Mouse (Mus musculus): ENCODE results near the gene Usp35. TPM values are rescaled to one million over a fixed set of nuclear protein-coding genes. Genes with fewer than 3 reads are reported as not detected.

The Usp35 gene
- polyA plus RNA-seq, 1 experiment from 2014 or later, result 2.7 TPM

DNA sequence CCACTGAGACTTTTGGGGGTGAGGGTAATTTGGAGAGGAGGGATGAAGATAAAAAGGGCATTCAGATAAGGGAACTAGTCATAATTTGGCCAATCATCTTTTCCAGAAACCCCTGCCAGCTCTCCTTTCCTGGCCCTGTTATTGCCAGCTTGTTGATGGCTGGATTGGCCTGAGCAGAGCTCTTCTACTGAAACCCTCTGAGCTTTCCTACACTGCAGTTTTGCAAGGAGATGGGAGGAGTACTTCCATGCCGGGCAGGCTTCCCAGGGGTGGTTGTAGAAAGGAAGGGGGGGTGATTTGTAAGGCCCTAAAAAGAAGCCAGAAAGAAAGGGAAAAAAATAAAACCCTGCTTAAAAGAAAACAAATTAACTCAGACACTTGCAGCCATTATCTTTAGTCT is 69.3 kb downstream of the Usp35 start:
- no peak overlapping the region for H3K27ac ChIP-seq
- no peaks in the 10 kb centered on the region for H3K27me3 ChIP-seq (ENCODE audit: insufficient read depth, poor library complexity, severe bottlenecking)
- H3K4me1 ChIP-seq (replicated peaks), result 0 out of 2 replicates have a peak, but pooled peaks cover 3% of the 10 kb centered on the region
- H3K36me3 ChIP-seq, result no peaks in the 10 kb centered on the region
- no peaks in the 10 kb centered on the region for H3K9me3 ChIP-seq
- H3K4me3 ChIP-seq, result no peak overlapping the region
- 81% methylated on average over 1 of the region's 1 CpGs for WGBS
- no peak for DNase-seq (ENCODE audit: low spot score)

Other genes starting within 250 kb of the Usp35 start
- 4.5 and 4.8 TPM in 2 replicates for gene Kctd21, start 307 bp upstream of the Usp35 start, polyA plus RNA-seq (2016; fragmentation: Nextera tagmentation; extraction: Ambion mirVana)
- 42.1 and 52.9 TPM in 2 replicates for gene Alg8, start 39.6 kb upstream of the Usp35 start, polyA plus RNA-seq (2016; fragmentation: Nextera tagmentation; extraction: Ambion mirVana)
- gene Ndufc2, start 68.0 kb upstream of the Usp35 start, polyA plus RNA-seq (2016; fragmentation: Nextera tagmentation; extraction: Ambion mirVana), result 322 and 341 TPM in 2 replicates
- gene Thrsp, start 85.7 kb upstream of the Usp35 start, polyA plus RNA-seq (2016; fragmentation: Nextera tagmentation; extraction: Ambion mirVana), result 0.37 and 0.43 TPM in 2 replicates
- gene Kctd14, start 119.3 kb upstream of the Usp35 start, polyA plus RNA-seq (2016; fragmentation: Nextera tagmentation; extraction: Ambion mirVana), result 0.20 and 0.37 TPM in 2 replicates
- gene Ints4, start 148.9 kb upstream of the Usp35 start, polyA plus RNA-seq (2016; fragmentation: Nextera tagmentation; extraction: Ambion mirVana), result 61.0 and 63.7 TPM in 2 replicates
- gene Aamdc, start 247.5 kb upstream of the Usp35 start, polyA plus RNA-seq (2016; fragmentation: Nextera tagmentation; extraction: Ambion mirVana), result 35.9 and 41.7 TPM in 2 replicates
- gene Rsf1, start 247.9 kb upstream of the Usp35 start, polyA plus RNA-seq (2016; fragmentation: Nextera tagmentation; extraction: Ambion mirVana), result 18.7 and 21.1 TPM in 2 replicates

Data from hindbrain, embryonic 10.5 days (tissue).